Mouse (Mus musculus) liver, postnatal 0 days (tissue): ENCODE measurements around the gene Dus3l.

Source experiments
- CTCF ChIP-seq: sonication (generic); IDR thresholded peaks from 2 replicates; pipeline ENCODE4 v1.5.1; 2016; ENCODE audit warnings: antibody characterized with exemption, low read depth
- EP300 ChIP-seq: IDR thresholded peaks from 2 replicates; pipeline ENCODE4 v1.6.1; 2016; ENCODE audit warnings: antibody characterized with exemption, low read depth, mild to moderate bottlenecking

DNA sequence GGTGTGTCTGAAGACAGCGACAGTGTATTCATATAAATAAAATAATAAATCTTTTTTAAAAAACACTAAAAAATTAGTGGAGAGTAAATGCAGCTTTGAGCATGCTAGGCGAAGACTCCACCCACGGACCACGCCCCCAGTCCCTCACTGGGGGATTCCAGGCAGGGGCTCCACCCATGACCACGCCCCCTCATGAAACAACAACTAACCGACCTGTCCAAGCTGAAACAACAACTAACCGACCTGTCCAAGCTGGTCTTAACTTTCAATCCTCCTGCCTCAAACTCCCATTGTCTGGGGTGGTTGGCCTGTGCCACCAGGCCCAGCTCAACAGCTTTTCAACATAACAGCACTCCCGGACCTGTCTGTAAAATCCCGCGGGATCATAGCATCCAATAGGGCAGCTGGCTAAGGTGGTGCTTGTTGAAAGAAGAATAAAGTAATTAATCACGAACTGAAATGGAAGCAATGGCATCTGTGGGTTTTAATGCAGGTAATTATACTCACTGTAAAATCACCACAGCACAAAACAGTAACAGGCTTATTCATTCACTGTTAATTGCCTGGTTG is 53.6 kb downstream of the Dus3l start:
- TF ChIP-seq EP300: no peak
- no peak for TF ChIP-seq CTCF
